Mouse (Mus musculus) spleen, adult 2 months (tissue): ENCODE results near the gene Mapk7.

Experiments
- CTCF ChIP-seq: fragments of 200-500 bp; IDR thresholded peaks from 2 replicates; pipeline ENCODE4 v1.5.1; 2011; ENCODE audit warnings: mild to moderate bottlenecking, inconsistent platforms; ENCODE audit not compliant: insufficient read depth, insufficient read length, insufficient replicate concordance; ENCODE audit errors: extremely low read depth
- POLR2A ChIP-seq: fragments of 200-500 bp; IDR thresholded peaks from 2 replicates; pipeline ENCODE4 v1.6.1; 2011; ENCODE audit warnings: low read depth, low read length, inconsistent platforms

DNA sequence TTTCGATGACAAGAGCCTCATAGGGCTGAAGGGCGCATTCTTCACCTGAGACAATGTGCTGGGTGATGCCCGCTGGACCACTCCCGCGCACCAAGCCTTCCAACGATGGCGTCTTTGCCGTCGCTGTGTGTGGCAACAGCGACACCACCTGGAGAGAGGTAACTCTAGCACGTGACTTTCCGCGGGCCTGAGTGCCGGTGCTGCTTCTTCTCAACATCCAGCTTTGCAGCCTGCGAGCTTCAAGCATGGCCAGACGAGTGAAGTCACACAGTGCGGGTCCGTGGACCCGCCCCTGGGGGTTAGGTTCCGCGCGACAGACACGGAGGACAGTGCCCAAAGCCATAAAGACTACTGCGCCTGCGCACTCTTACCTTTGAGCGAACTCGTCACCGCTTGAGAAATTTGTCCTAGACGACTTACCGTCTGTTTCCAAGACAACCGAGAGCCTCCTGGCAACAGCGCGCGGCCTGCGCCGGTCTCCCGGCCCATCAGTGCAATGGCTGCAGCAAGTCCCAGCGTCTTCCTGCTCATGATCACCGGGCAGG, 10.6 kb upstream of the Mapk7 start, which contains the start of gene B9d1:
- TF ChIP-seq CTCF = peak; percentile 93
- no peak for TF ChIP-seq POLR2A
